Mouse (Mus musculus): ENCODE measurements around the gene Clba1. TPM values are rescaled to one million over a fixed set of nuclear protein-coding genes. Genes with fewer than 3 reads are reported as not detected.

Clba1 gene
- polyA plus RNA-seq, 1 experiment from 2014 or later = 7.9 TPM

- ATAC-seq (ENCODE audit: insufficient number of reproducible peaks, insufficient read depth, low FRiP score, low read depth) = no peak
- H3K9me3 ChIP-seq (ENCODE audit: control insufficient read depth, low read length) = no peaks in the 10 kb centered on the region
- H3K4me3 ChIP-seq (ENCODE audit: control insufficient read depth in 1 of 2, insufficient read depth in 1 of 2, low read depth in 1 of 2, low read length in 2 of 2) = no peak overlapping the region
- no peaks in the 10 kb centered on the region for H3K36me3 ChIP-seq (ENCODE audit: control insufficient read depth, insufficient read depth, low read length)
- no peak overlapping the region for H3K9ac ChIP-seq (ENCODE audit: low read length)
- no peak overlapping the region for H3K27ac ChIP-seq (replicated peaks in 1 of 2; ENCODE audit: control insufficient read depth in 1 of 2, insufficient read depth in 1 of 2, low read depth in 2 of 2, low read length in 2 of 2)
- no peak overlapping the region for H3K4me2 ChIP-seq (ENCODE audit: low read length)
- H3K4me1 ChIP-seq (ENCODE audit: control insufficient read depth in 2 of 2, insufficient read depth in 2 of 2, low read length in 2 of 2) = no peaks in the 10 kb centered on the region; a peak in 1 of 4 replicates
- 83% methylated on average over 7 of the region's 7 CpGs for WGBS
- H3K27me3 ChIP-seq (ENCODE audit: control insufficient read depth, insufficient read depth, low read length) = no peaks in the 10 kb centered on the region
Observed at GRCm38 (mm10) chr12:112764991-112765390, 43.7 kb upstream of the Clba1 start.

DNA sequence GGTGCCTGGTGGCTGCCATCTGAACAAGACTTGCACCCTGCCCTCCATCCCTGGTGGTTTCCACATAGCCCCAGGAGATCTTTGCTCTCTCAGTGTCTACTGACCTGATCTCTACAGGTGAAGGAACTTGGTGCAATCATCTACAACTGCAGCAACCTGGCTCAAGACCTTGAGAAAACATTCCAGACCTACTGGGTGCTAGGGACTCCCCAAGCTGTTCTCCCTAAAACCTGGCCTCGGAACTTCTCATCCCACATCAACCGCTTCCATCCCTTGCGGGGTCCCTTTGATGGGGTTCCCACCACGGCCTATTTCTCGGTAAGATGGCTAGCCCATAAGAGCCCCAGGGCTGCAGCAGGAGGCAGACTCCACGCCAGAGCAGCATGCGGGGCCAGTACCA, 42.2 kb upstream of the Clba1 start:
- Histone ChIP-seq H3K4me1 (ENCODE audit: control insufficient read depth in 2 of 2, insufficient read depth in 2 of 2, low read length in 2 of 2) (no peaks in the 10 kb centered on the region; a peak in 1 of 4 replicates), H3K36me3 (ENCODE audit: control insufficient read depth, insufficient read depth, low read length) (no peaks in the 10 kb centered on the region), H3K9ac (ENCODE audit: low read length) (no peak overlapping the region), H3K27ac (replicated peaks in 1 of 2; ENCODE audit: control insufficient read depth in 1 of 2, insufficient read depth in 1 of 2, low read depth in 2 of 2, low read length in 2 of 2) (no peak overlapping the region), H3K4me3 (ENCODE audit: control insufficient read depth in 1 of 2, insufficient read depth in 1 of 2, low read depth in 1 of 2, low read length in 2 of 2) (no peak overlapping the region), H3K4me2 (ENCODE audit: low read length) (no peak overlapping the region), H3K27me3 (ENCODE audit: control insufficient read depth, insufficient read depth, low read length) (no peaks in the 10 kb centered on the region), H3K9me3 (ENCODE audit: control insufficient read depth, low read length) (no peaks in the 10 kb centered on the region)
- no peak for ATAC-seq (ENCODE audit: insufficient number of reproducible peaks, insufficient read depth, low FRiP score, low read depth)
- 90% methylated on average over 7 of the region's 7 CpGs for WGBS

- H3K4me3 ChIP-seq (ENCODE audit: control insufficient read depth in 1 of 2, insufficient read depth in 1 of 2, low read depth in 1 of 2, low read length in 2 of 2) = no peak overlapping the region
- WGBS = 89% methylated on average over 16 of the region's 16 CpGs
- H3K27me3 ChIP-seq (ENCODE audit: control insufficient read depth, insufficient read depth, low read length) = no peaks in the 10 kb centered on the region
Observed at GRCm38 (mm10) chr12:112767036-112767890, 41.5 kb upstream of the Clba1 start.

GRCm38 (mm10) chr12:112768166-112768565, 40.6 kb upstream of the Clba1 start:
- Histone ChIP-seq H3K9me3 (ENCODE audit: control insufficient read depth, low read length) (no peaks in the 10 kb centered on the region), H3K27me3 (ENCODE audit: control insufficient read depth, insufficient read depth, low read length) (no peaks in the 10 kb centered on the region), H3K4me3 (ENCODE audit: control insufficient read depth in 1 of 2, insufficient read depth in 1 of 2, low read depth in 1 of 2, low read length in 2 of 2) (no peak overlapping the region), H3K4me2 (ENCODE audit: low read length) (no peak overlapping the region), H3K36me3 (ENCODE audit: control insufficient read depth, insufficient read depth, low read length) (no peaks in the 10 kb centered on the region), H3K27ac (replicated peaks in 1 of 2; ENCODE audit: control insufficient read depth in 1 of 2, insufficient read depth in 1 of 2, low read depth in 2 of 2, low read length in 2 of 2) (no peak overlapping the region), H3K4me1 (ENCODE audit: control insufficient read depth in 2 of 2, insufficient read depth in 2 of 2, low read length in 2 of 2) (peaks cover 1 to 3% of the 10 kb centered on the region in 2 experiments; a peak in 1 of 4 replicates), H3K9ac (ENCODE audit: low read length) (no peak overlapping the region)
- ATAC-seq (ENCODE audit: insufficient number of reproducible peaks, insufficient read depth, low FRiP score, low read depth) = no peak
- WGBS = 76% methylated on average over 8 of the region's 8 CpGs

More at GRCm38 (mm10) chr12:112767036-112767890, 41.5 kb upstream of the Clba1 start:
- ATAC-seq (ENCODE audit: insufficient number of reproducible peaks, insufficient read depth, low FRiP score, low read depth) = no peak
- Histone ChIP-seq H3K36me3 (ENCODE audit: control insufficient read depth, insufficient read depth, low read length) (no peaks in the 10 kb centered on the region), H3K4me2 (ENCODE audit: low read length) (no peak overlapping the region), H3K9ac (ENCODE audit: low read length) (no peak overlapping the region), H3K27ac (replicated peaks in 1 of 2; ENCODE audit: control insufficient read depth in 1 of 2, insufficient read depth in 1 of 2, low read depth in 2 of 2, low read length in 2 of 2) (no peak overlapping the region), H3K9me3 (ENCODE audit: control insufficient read depth, low read length) (no peaks in the 10 kb centered on the region), H3K4me1 (ENCODE audit: control insufficient read depth in 2 of 2, insufficient read depth in 2 of 2, low read length in 2 of 2) (no peaks in the 10 kb centered on the region; a peak in 1 of 4 replicates)

- no peak overlapping the region for H3K9ac ChIP-seq (ENCODE audit: low read length)
- H3K36me3 ChIP-seq (ENCODE audit: control insufficient read depth, insufficient read depth, low read length) = no peaks in the 10 kb centered on the region
- H3K4me2 ChIP-seq (ENCODE audit: low read length) = no peak overlapping the region
- H3K9me3 ChIP-seq (ENCODE audit: control insufficient read depth, low read length) = no peaks in the 10 kb centered on the region
- WGBS = 76% methylated on average over 6 of the region's 6 CpGs
- no peaks in the 10 kb centered on the region for H3K27me3 ChIP-seq (ENCODE audit: control insufficient read depth, insufficient read depth, low read length)
- H3K27ac ChIP-seq (replicated peaks in 1 of 2; ENCODE audit: control insufficient read depth in 1 of 2, insufficient read depth in 1 of 2, low read depth in 2 of 2, low read length in 2 of 2) = no peak overlapping the region
- ATAC-seq (ENCODE audit: insufficient number of reproducible peaks, insufficient read depth, low FRiP score, low read depth) = no peak
- no peak overlapping the region for H3K4me3 ChIP-seq (ENCODE audit: control insufficient read depth in 1 of 2, insufficient read depth in 1 of 2, low read depth in 1 of 2, low read length in 2 of 2)
- H3K4me1 ChIP-seq (ENCODE audit: control insufficient read depth in 2 of 2, insufficient read depth in 2 of 2, low read length in 2 of 2) = peaks cover 4 to 8% of the 10 kb centered on the region in 2 experiments; a peak in 1 of 4 replicates
Observed at GRCm38 (mm10) chr12:112769031-112769430, 39.7 kb upstream of the Clba1 start.

DNA sequence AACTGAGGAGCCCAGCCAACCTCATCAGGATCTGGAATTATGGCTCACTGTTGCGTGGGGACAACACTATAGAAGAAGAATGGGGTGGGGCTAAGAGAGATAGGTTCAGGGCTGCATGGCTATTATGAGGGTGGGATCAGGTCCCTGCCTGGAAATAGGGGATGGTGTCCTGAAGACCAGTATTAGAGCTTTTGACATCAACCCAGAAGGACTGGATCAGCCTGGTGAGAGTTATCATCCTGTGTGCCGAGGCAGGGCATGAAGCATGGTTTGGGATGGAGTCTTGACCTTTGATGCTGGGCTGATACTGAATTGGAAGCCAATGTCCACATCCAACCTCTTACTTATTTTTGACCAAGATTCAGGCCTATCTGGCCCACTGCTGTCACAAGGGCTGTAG, 39.0 kb upstream of the Clba1 start:
- Histone ChIP-seq H3K9me3 (ENCODE audit: control insufficient read depth, low read length) (no peaks in the 10 kb centered on the region), H3K4me1 (ENCODE audit: control insufficient read depth in 2 of 2, insufficient read depth in 2 of 2, low read length in 2 of 2) (peaks cover 4 to 8% of the 10 kb centered on the region in 2 experiments; a peak in 1 of 4 replicates), H3K36me3 (ENCODE audit: control insufficient read depth, insufficient read depth, low read length) (no peaks in the 10 kb centered on the region), H3K9ac (ENCODE audit: low read length) (no peak overlapping the region), H3K4me2 (ENCODE audit: low read length) (no peak overlapping the region), H3K4me3 (ENCODE audit: control insufficient read depth in 1 of 2, insufficient read depth in 1 of 2, low read depth in 1 of 2, low read length in 2 of 2) (no peak overlapping the region), H3K27me3 (ENCODE audit: control insufficient read depth, insufficient read depth, low read length) (no peaks in the 10 kb centered on the region), H3K27ac (replicated peaks in 1 of 2; ENCODE audit: control insufficient read depth in 1 of 2, insufficient read depth in 1 of 2, low read depth in 2 of 2, low read length in 2 of 2) (no peak overlapping the region)
- WGBS = 66% methylated on average over 2 of the region's 2 CpGs
- no peak for ATAC-seq (ENCODE audit: insufficient number of reproducible peaks, insufficient read depth, low FRiP score, low read depth)

- H3K27me3 ChIP-seq (ENCODE audit: control insufficient read depth, insufficient read depth, low read length) = no peaks in the 10 kb centered on the region
Observed at GRCm38 (mm10) chr12:112770396-112770795, 38.3 kb upstream of the Clba1 start.

More at GRCm38 (mm10) chr12:112770396-112770795, 38.3 kb upstream of the Clba1 start:
- ATAC-seq (ENCODE audit: insufficient number of reproducible peaks, insufficient read depth, low FRiP score, low read depth) = no peak
- no peaks in the 10 kb centered on the region for H3K36me3 ChIP-seq (ENCODE audit: control insufficient read depth, insufficient read depth, low read length)
- peaks cover 4 to 8% of the 10 kb centered on the region in 2 experiments; a peak in 1 of 4 replicates for H3K4me1 ChIP-seq (ENCODE audit: control insufficient read depth in 2 of 2, insufficient read depth in 2 of 2, low read length in 2 of 2)
- H3K27ac ChIP-seq (replicated peaks in 1 of 2; ENCODE audit: control insufficient read depth in 1 of 2, insufficient read depth in 1 of 2, low read depth in 2 of 2, low read length in 2 of 2) = no peak overlapping the region
- 70% methylated on average over 4 of the region's 4 CpGs for WGBS
- no peak overlapping the region for H3K4me3 ChIP-seq (ENCODE audit: control insufficient read depth in 1 of 2, insufficient read depth in 1 of 2, low read depth in 1 of 2, low read length in 2 of 2)
- no peak overlapping the region for H3K9ac ChIP-seq (ENCODE audit: low read length)
- peaks cover 1% of the 10 kb centered on the region for H3K9me3 ChIP-seq (ENCODE audit: control insufficient read depth, low read length)
- H3K4me2 ChIP-seq (ENCODE audit: low read length) = no peak overlapping the region

Measured in heart, embryonic 14.5 days (tissue).